Mouse (Mus musculus) kidney, adult 2 months (tissue): ENCODE measurements at regions not wholly inside any gene's neighbourhood (a gene's known extent, or its start where the extent isn't known, plus 50 kb on each side); places are given as distances from the start of the nearest gene placed in this dataset.

Source experiments
- CTCF ChIP-seq: fragments of 200-500 bp; conservative IDR thresholded peaks from 2 replicates; pipeline ENCODE4 v1.5.1; 2011; ENCODE audit warnings: low read depth, mild to moderate bottlenecking, control low read depth, low read length, moderate library complexity, mixed read lengths; ENCODE audit not compliant: insufficient read depth, insufficient read length
- POLR2A ChIP-seq: fragments of 200-500 bp; IDR thresholded peaks from one replicate; pipeline ENCODE4 v1.6.1; 2011; ENCODE audit warnings: low read depth, low read length, control low read depth

- no peak for TF ChIP-seq POLR2A
- TF ChIP-seq CTCF: no peak
Measured at GRCm38 (mm10) chr17:80825518-80825901, 97.2 kb upstream of the Map4k3 start.
